Mouse (Mus musculus) central nervous system, embryonic 11.5 days (tissue): ENCODE measurements around the gene Slc35g1. TPM values are rescaled to one million over a fixed set of nuclear protein-coding genes. Genes with fewer than 3 reads are reported as not detected.

Source experiments
- polyA plus RNA-seq: library from polyadenylated mRNA; depleted of rRNA; stranded (reverse); fragments of >200 nt; gene quantifications from 2 replicates; pipeline ENCODE4 v1.2.3, GENCODE M21; 2012; rRNA removed

Gene Slc35g1
- 3.8 and 4.1 TPM in 2 replicates for polyA plus RNA-seq

DNA sequence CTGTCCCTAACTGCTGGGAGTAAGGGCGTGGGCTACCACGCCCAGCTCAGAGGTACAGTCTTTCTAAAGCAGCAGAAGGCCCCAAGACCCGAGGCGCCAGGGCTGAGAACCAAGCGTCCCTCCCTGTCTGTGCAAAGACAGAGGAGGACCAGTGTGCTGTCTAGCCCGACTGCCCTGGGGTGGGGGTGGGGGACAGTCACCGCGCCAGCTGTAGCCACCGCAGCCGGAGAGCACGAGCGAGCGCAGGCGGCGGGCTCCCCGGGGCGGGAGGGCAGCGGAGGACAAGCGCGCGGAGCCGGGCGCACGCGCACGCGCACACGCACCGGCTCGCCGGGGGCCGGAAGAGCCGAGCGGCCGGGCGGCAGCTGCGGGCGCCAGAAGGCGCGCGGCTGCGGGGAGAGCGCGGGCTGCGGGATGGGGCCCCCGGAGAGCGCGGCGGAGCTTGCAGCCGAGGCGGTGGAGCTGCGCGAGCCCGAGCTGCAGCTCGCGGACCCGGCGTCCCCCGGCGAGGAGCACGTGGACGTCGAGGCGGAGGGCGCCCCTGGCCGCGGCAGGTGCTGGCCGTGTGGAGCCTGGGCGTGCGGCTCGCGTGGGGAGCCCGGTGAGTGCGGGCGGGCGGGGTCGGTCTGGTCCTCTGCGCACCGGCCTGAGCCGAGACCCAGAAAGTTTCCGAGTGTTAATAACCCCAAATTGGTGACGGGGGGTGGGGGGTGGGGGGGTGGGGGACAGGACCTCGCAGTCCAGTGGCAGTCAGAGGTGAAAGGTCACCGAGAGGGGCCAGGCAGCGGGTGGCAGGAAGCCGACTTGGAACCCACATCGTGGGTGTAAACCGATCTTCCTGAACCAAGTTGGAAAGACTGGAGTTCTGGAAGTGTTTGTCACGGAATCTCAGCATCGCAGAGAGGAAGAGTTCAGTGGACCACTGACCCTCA is at the start of gene Slc35g1:
Slc35g1 (plus strand) TSS at position 280 of the 932 bp plus-strand sequence.

Other genes with a start within 250 kb of the Slc35g1 start
- gene Fra10ac1, start 171.8 kb upstream of the Slc35g1 start, polyA plus RNA-seq, result 38.2 and 53.9 TPM in 2 replicates
- 1.1 and 2.1 TPM in 2 replicates for gene Lgi1, start 131.4 kb upstream of the Slc35g1 start, polyA plus RNA-seq
- gene Plce1, start 85.1 kb downstream of the Slc35g1 start, polyA plus RNA-seq, result 4.3 and 5.7 TPM in 2 replicates